Mouse (Mus musculus) E14TG2a.4 (cell line): ENCODE measurements around the gene Bcl2.
"Not testable (repeated sequence)": the region's sequence is repeated elsewhere in the genome, so short reads cannot be mapped to it uniquely, and the experiment has no call there.

Source experiments
- H3K27me3 ChIP-seq: 2 replicates; pipeline ENCODE4 v1.6.1; 2014; ENCODE audit warnings: low read length, control low read depth; ENCODE audit not compliant: insufficient read depth
- H3K36me3 ChIP-seq: 2 replicates; pipeline ENCODE4 v1.6.1; 2014; ENCODE audit warnings: low read length, control low read depth; ENCODE audit not compliant: insufficient read depth
- H3K4me1 ChIP-seq: replicated peaks from 2 replicates; pipeline ENCODE4 v1.6.1; 2014; ENCODE audit warnings: low read depth, low read length, control low read depth
- H3K4me3 ChIP-seq: replicated peaks from 2 replicates; pipeline ENCODE4 v1.5.1; 2014; ENCODE audit warnings: mild to moderate bottlenecking, low read length
- H3K9me3 ChIP-seq: 2 replicates; pipeline ENCODE4 v1.6.1; 2014; ENCODE audit warnings: low read length, control low read depth
- CTCF ChIP-seq: conservative IDR thresholded peaks from 2 replicates; pipeline ENCODE4 v1.5.1; 2014; ENCODE audit warnings: low read length
- NANOG ChIP-seq: IDR thresholded peaks from 2 replicates; pipeline ENCODE4 v1.6.1; 2014; ENCODE audit warnings: borderline replicate concordance, low read length, mixed read lengths
- POU5F1 ChIP-seq: IDR thresholded peaks from 2 replicates; pipeline ENCODE4 v1.6.1; 2014; ENCODE audit warnings: low read length, borderline replicate concordance

Gene Bcl2

DNA sequence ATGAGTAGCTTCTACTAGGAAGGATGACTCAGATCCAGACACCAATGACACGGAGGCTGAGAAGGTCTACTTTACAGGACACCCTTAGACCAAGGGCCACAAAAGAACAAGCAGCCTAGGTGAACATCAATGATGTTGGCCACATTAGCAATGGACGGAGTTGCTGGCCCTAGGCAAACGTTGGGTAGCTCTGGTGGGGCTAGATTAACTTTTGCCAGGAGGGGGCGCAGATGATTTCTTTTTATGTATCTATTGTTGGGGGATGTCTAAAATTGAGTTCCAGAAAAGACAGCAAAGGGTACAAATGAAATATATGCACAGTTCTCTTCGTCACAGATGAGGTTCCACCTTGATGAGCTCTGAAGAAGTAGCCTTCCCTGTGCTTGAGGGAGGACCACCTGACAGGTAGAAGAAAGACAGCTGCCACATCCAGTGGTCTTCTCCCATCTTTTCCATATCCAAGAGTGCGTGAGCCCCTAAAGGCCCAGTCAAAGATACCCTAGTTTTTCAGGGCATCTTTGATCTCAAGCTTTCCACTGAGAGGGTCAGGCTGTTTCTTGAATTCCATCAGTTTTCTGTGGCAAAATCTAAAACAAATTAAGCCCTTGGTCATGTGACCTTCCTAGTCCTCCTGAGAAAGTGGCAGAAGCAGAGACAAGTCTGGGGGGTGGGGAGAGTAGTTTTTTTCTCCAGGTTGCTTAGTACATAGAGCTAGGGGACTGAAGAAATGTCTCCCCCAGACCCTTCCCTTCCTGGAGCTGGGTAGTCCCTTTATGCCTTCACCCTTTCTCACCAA, 169.1 kb downstream of the Bcl2 start:
- Histone ChIP-seq H3K36me3 (no peaks in the 10 kb centered on the region), H3K4me3 (no peak overlapping the region), H3K9me3 (no peaks in the 10 kb centered on the region), H3K4me1 (no peaks in the 10 kb centered on the region), H3K27me3 (peaks cover 3% of the 10 kb centered on the region)
- TF ChIP-seq NANOG (no peak), CTCF (peak; percentile 34)

DNA sequence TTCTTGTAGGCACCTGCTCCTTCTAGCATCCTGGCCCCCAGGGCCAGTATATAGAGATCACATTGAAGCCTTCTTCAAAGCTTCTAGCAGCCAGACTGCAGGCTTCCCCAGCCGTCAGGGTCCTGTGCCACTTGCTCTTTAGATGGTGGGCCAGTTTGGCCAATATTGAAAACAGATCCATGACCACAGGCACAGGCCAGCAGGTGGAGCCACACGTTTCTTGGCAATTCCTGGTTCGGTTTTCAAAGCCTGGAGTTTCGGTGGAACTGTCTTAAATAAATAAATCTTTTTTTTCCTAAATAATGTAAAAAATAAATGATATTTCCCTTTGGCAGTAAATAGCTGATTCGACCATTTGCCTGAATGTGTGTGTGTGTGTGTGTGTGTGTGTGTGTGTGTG, 171.3 kb downstream of the Bcl2 start:
- no peaks in the 10 kb centered on the region for H3K9me3 ChIP-seq
- TF ChIP-seq CTCF (peak; percentile 17; the same call in 1 of the 2 replicates), POU5F1 (no peak), NANOG (no peak)
- H3K4me1 ChIP-seq = no peaks in the 10 kb centered on the region
- no peaks in the 10 kb centered on the region; the same call in 1 of the 2 replicates for H3K27me3 ChIP-seq
- no peak overlapping the region for H3K4me3 ChIP-seq
- H3K36me3 ChIP-seq = no peaks in the 10 kb centered on the region

DNA sequence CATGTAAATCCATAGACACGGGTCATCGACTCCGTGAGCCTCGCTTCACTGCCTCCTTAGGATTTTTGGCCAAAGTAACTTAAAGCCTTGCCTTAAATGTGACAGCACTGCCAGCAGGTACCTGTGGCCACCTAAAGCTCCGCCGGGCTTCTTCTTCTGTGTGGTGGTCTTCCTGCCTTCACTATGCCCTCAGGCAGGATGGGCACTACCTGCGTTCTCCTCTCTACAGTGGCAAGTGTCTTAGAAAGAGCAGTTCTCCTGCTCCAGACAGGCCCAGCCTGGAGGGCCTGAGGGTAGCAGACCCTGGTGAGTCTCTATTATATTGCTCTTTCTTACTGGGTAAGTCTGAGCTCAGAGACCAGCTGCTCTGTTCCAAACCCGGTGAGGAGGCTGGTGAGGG, 172.2 kb downstream of the Bcl2 start:
- Histone ChIP-seq H3K27me3 (no peaks in the 10 kb centered on the region), H3K9me3 (no peaks in the 10 kb centered on the region), H3K36me3 (no peaks in the 10 kb centered on the region), H3K4me3 (no peak overlapping the region), H3K4me1 (no peaks in the 10 kb centered on the region)
- no peak for TF ChIP-seq NANOG
- no peak for TF ChIP-seq POU5F1
- TF ChIP-seq CTCF = no peak

DNA sequence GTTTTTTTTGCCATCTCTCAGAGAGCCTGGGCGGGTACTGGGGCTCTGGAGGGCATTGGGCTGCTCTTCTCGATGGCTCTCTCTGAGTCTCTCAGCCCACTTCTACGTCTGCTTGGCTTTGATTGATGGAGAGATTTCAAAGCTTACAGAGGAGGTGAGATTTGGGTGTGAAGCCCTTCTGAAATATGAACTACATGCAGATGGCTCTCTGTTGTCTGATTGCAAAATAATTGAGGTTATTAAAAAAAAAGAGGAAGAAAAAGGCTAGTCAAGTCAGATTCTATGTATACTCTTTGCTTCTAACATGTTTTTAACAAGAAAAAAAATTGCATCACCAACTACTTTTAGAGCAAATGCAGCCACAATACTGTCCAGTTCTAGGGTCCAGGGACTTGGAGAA, 173.9 kb downstream of the Bcl2 start:
- H3K4me3 ChIP-seq = no peak overlapping the region
- TF ChIP-seq CTCF (no peak), POU5F1 (no peak), NANOG (no peak)
- no peaks in the 10 kb centered on the region for H3K9me3 ChIP-seq
- H3K4me1 ChIP-seq = no peaks in the 10 kb centered on the region
- H3K36me3 ChIP-seq = no peaks in the 10 kb centered on the region
- H3K27me3 ChIP-seq = no peaks in the 10 kb centered on the region

DNA sequence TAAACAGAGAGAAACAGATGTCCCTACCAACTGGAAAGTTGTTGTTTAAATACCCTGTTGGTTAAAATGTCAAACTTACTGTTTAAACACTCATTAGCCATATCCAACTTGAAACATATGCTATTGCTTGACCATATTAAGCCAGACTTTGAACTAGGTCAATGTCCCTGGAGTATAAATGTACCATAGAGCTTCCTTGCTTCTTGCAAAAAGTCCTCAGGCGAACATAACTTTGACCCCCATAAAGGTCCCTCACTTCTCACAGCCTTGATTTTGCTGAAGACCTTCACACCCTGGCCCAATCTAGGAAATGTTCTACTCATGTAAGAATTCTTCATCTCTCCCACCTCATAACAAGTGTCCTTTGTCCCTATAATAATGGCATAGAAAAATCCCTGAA, 175.0 kb downstream of the Bcl2 start:
- Histone ChIP-seq H3K36me3 (no peaks in the 10 kb centered on the region), H3K4me3 (no peak overlapping the region), H3K27me3 (no peaks in the 10 kb centered on the region), H3K4me1 (no peaks in the 10 kb centered on the region), H3K9me3 (no peaks in the 10 kb centered on the region)
- TF ChIP-seq NANOG (no peak), POU5F1 (no peak), CTCF (no peak)

DNA sequence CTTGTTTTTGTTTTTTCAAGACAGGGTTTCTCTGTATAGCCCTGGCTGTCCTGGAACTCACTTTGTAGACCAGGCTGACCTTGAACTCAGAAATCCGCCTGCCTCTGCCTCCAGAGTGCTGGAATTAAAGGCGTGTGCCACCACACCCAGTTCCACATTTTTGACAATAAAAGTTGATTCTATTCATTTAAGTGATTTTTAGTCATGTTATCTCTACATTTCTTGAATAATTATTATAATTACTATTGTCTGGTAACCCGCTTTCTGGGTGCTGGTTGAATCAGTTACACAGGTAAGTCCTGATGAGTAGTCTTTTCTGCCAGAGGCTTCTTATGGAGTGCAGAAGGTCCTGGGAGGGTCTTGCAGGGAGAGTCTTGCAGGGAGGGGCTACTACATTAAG, 179.2 kb downstream of the Bcl2 start:
- not testable (repeated sequence) for H3K4me1 ChIP-seq, H3K36me3 ChIP-seq, H3K9me3 ChIP-seq, H3K4me3 ChIP-seq, H3K27me3 ChIP-seq

DNA sequence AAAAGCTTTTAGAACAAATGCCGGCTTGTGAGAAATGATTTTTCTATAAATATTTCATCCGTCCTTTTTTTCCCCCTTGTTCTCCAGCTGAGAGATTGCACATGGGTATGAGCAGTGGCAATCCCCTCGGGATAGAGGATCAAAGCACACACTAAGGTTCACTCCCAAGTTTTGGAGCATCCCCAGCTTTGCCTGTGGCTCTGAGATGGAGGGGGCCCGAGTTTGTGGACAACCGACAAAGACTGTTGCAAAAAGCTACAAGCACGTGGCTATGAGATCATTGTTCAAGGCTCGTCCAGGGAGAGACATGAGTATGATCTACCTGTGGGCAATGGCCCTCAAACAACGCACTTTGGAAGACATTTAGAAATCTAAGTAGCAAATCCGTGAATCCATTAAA, 184.5 kb downstream of the Bcl2 start:
- Histone ChIP-seq H3K9me3 (no peaks in the 10 kb centered on the region), H3K4me1 (no peaks in the 10 kb centered on the region), H3K36me3 (no peaks in the 10 kb centered on the region), H3K4me3 (no peak overlapping the region), H3K27me3 (no peaks in the 10 kb centered on the region)
- TF ChIP-seq CTCF (no peak), NANOG (no peak), POU5F1 (no peak)

DNA sequence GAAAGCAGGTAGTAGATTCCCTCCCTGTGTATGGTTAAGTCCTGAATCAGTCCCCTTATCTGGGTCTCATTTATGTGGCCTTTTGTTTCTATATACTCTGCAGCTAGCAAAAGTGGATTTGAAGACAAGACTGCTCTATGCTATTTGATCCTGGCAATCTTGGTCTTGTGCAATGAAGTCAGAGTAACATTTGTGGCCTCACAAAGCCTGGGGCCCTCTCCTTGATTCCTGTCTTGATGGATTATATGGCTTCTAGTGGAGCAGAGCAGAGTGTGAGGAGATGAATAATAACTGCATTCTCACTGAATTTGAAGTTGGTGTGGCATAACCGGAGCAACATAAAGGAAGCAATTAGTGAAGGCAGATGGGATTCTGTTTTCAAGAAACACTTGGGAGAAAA, 186.5 kb downstream of the Bcl2 start:
- Histone ChIP-seq H3K27me3 (no peaks in the 10 kb centered on the region), H3K4me1 (no peaks in the 10 kb centered on the region), H3K4me3 (no peak overlapping the region), H3K36me3 (no peaks in the 10 kb centered on the region), H3K9me3 (no peaks in the 10 kb centered on the region)
- TF ChIP-seq CTCF = no peak
- TF ChIP-seq NANOG = no peak
- TF ChIP-seq POU5F1 = no peak

DNA sequence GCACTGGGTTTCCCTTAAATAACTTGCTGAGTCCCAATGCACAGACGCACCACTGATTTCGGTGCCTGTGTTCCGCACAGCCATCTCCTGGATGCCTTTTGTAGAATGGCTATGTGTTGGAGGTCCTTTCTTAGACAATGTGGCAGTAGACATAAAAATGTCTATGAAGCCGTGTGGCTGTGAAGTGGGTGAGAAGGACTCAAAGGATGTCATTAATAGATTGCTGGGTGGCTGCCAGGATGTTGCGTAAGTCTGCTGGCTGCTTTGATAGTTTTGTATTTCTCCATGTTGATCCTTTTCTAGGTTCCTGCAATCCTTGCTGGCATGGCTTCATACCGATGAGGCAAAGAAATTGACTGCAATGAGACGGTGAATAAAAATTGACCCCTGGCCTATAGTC, 187.3 kb downstream of the Bcl2 start:
- Histone ChIP-seq H3K27me3 (no peaks in the 10 kb centered on the region), H3K4me1 (no peaks in the 10 kb centered on the region), H3K4me3 (no peak overlapping the region), H3K36me3 (no peaks in the 10 kb centered on the region), H3K9me3 (no peaks in the 10 kb centered on the region)
- TF ChIP-seq POU5F1 (no peak), CTCF (no peak), NANOG (no peak)

DNA sequence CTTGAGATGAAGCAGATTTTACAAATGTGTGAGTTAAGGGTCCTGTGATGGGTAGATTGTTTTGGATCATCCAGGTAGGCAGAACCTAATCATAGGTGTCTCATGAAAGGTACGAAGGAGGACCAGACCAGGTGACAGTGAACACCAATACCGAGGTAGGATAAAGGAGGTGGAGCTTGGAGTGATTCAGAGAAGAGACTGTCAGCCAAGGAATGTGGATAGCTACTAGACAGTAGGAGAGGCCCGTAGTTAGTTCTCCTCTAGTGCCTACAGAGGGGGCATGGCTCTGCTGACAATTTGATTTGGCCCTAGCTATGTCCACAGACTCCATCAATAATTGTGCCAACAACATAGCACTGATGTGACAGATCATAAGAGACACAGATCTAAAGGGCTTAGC, 188.0 kb downstream of the Bcl2 start:
- H3K36me3 ChIP-seq = no peaks in the 10 kb centered on the region
- TF ChIP-seq NANOG (no peak), CTCF (no peak), POU5F1 (no peak)

More for the DNA sequence above, 188.0 kb downstream of the Bcl2 start:
- Histone ChIP-seq H3K4me1 (no peaks in the 10 kb centered on the region), H3K4me3 (no peak overlapping the region), H3K9me3 (no peaks in the 10 kb centered on the region), H3K27me3 (no peaks in the 10 kb centered on the region)
